Comparison of ENCODE assay signal across 8 mouse cellular contexts in genomic region chr1:77513411-77513941, GRCm38 (mm10). TPM values are rescaled to one million over a fixed set of nuclear protein-coding genes. Genes with fewer than 3 reads are reported as not detected.
A peak's percentile ranks its signal among the peaks of the same experiment; 100 is the strongest.
DNase-seq lines count a peak whose midpoint lies in the region; ATAC-seq and TF ChIP-seq lines count a peak whose summit lies in the region.

No protein-coding gene starts in this region.

- TF ChIP-seq RAD21 in CH12.LX (IDR thresholded peaks at IDR 0.05; ENCODE audit: low read depth, low read length), result peak; percentile 50

- TF ChIP-seq POLR2A in CH12.LX (IDR thresholded peaks at IDR 0.05; ENCODE audit: low read depth, low read length), result no peak

- peak overlapping the region; percentile 84 for H3K27ac ChIP-seq in CH12.LX (ENCODE audit: insufficient read depth, low read depth)
- H3K27ac ChIP-seq in intestine, postnatal 0 days (ENCODE audit: low read depth, low read length), result no peak overlapping the region

- H3K36me3 ChIP-seq in CH12.LX (replicated peaks in 1 of 2; ENCODE audit: control insufficient read depth in 1 of 2, insufficient read depth in 1 of 2, low read length in 1 of 2), result no peaks in the 10 kb centered on the region
- H3K36me3 ChIP-seq in intestine, postnatal 0 days (ENCODE audit: control insufficient read depth, insufficient read depth), result no peaks in the 10 kb centered on the region

- TF ChIP-seq EP300 in CH12.LX (IDR thresholded peaks at IDR 0.05; ENCODE audit: low read length), result no peak

- peak in 1 of 2 experiments; percentile 41; a peak in 2 of 4 replicates for TF ChIP-seq CTCF in CH12.LX (conservative IDR thresholded peaks at IDR 0.05 in 1 of 2, IDR thresholded peaks at IDR 0.05 in 1 of 2; ENCODE audit: low read depth in 2 of 2, low read length in 2 of 2)
- TF ChIP-seq CTCF in intestine, postnatal 0 days (IDR thresholded peaks at IDR 0.05; ENCODE audit: low read depth), result peak; percentile 68

- peak overlapping the region; percentile 29; the same call in 1 of the 2 replicates for H3K4me2 ChIP-seq in CH12.LX (ENCODE audit: insufficient read depth, low read depth, poor library complexity, severe bottlenecking)
- peak overlapping the region; percentile 96 for H3K4me2 ChIP-seq in intestine, postnatal 0 days (replicated peaks; ENCODE audit: low read depth)

- H3K79me2 ChIP-seq in CH12.LX (replicated peaks; ENCODE audit: control insufficient read depth, extremely low read depth, insufficient read depth, poor library complexity, severe bottlenecking), result peaks cover 53% of the 10 kb centered on the region

- WGBS in intestine, postnatal 0 days, result 2% methylated on average over 27 of the region's 27 CpGs

- H3K4me1 ChIP-seq in CH12.LX (ENCODE audit: control insufficient read depth in 1 of 2, insufficient read depth in 2 of 2), result peaks cover 0 to 42% of the 10 kb centered on the region in 2 experiments; a peak in 2 of 4 replicates
- H3K4me1 ChIP-seq in intestine, postnatal 0 days (replicated peaks; ENCODE audit: control insufficient read depth, insufficient read depth, low read length), result 0 out of 2 replicates have a peak, but pooled peaks cover 6% of the 10 kb centered on the region

- in situ Hi-C loops in CH12.LX (cut with MboI; ENCODE audit: low pct_ligation_motif_present, low pct_unique_long_range_greater_than_20kb, low sequenced_read_pairs), result loop anchor here (25.0 kb wide), 2 partner anchors 326 to 426 kb away; no protein-coding TSS in a partner anchor

- intact Hi-C loops in left cerebral cortex, postnatal 14 days (cut with DNase I), result loop anchor here (5.0 to 10.0 kb wide), 4 partner anchors 101 to 999 kb away; no protein-coding TSS in a partner anchor

- no peaks in the 10 kb centered on the region for H3K27me3 ChIP-seq in CH12.LX (replicated peaks)
- peaks cover 3% of the 10 kb centered on the region; the same call in 1 of the 2 replicates for H3K27me3 ChIP-seq in intestine, postnatal 0 days (replicated peaks; ENCODE audit: control insufficient read depth, insufficient read depth, low read length)

- H3K4me3 ChIP-seq in CH12.LX (replicated peaks in 1 of 3; ENCODE audit: low read depth in 2 of 3, low read length in 2 of 3, poor library complexity in 1 of 3), result peak overlapping the region; percentile 58 to 73 (median 64)
- H3K4me3 ChIP-seq in intestine, postnatal 0 days (ENCODE audit: low read depth, low read length), result peak overlapping the region; percentile 69

- peak overlapping the region; percentile 84; the same call in 1 of the 2 replicates for H3K9ac ChIP-seq in CH12.LX (ENCODE audit: insufficient read depth, low read depth)
- 0 out of 2 replicates have a peak overlapping the region, but pooled peaks have one; percentile 22 for H3K9ac ChIP-seq in intestine, postnatal 0 days (ENCODE audit: low read depth, low read length)

- no peak for ATAC-seq in intestine, postnatal 0 days

- dilution Hi-C loops in CH12.LX (cut with MboI; ENCODE audit: extremely low pct_ligation_motif_present, extremely low pct_unique_long_range_greater_than_20kb, low sequenced_read_pairs), result no loop called here

- peaks cover 3% of the 10 kb centered on the region for H3K9me3 ChIP-seq in CH12.LX (replicated peaks; ENCODE audit: low read length)
- H3K9me3 ChIP-seq in intestine, postnatal 0 days (ENCODE audit: control insufficient read depth), result no peaks in the 10 kb centered on the region

- DNase-seq in CH12.LX (ENCODE audit: extremely low read depth), result no peak
- peak; percentile 86 for DNase-seq in brain, adult 2 months (ENCODE audit: low read depth, low spot score)
- peak; percentile 95 for DNase-seq in heart, adult 11 months
- DNase-seq in left cerebral cortex, postnatal 14 days (ENCODE audit: low spot score in 2 of 2), result peak; percentile 66 to 70
- peak; percentile 33 to 53 for DNase-seq in lung, postnatal 4 days
- DNase-seq in right cerebral cortex, postnatal 36 days (ENCODE audit: low spot score in 2 of 2), result peak; percentile 62 to 63
- no peak for DNase-seq in thymus, postnatal 25 days

TF ChIP-seq in CH12.LX, 34 proteins besides CTCF, POLR2A, EP300 and RAD21:
- no peak for TF ChIP-seq NELFE (IDR thresholded peaks at IDR 0.05; ENCODE audit: low read depth, low read length)
- TF ChIP-seq BHLHE40 (IDR thresholded peaks at IDR 0.05; ENCODE audit: low read depth, low read length), result no peak
- 0 out of 2 replicates have a peak, but pooled peaks have one; percentile 11 for TF ChIP-seq ELF1 (IDR thresholded peaks at IDR 0.05; ENCODE audit: low read depth, low read length)
- TF ChIP-seq USF2 (conservative IDR thresholded peaks at IDR 0.05; ENCODE audit: low read depth, low read length), result no peak
- no peak for TF ChIP-seq MEF2A (IDR thresholded peaks at IDR 0.05; ENCODE audit: borderline replicate concordance, low read depth, low read length)

RNA-seq across cellular contexts. Expression of gene Epha4, which starts 1.4 kb away (rescaled TPM):
- total RNA-seq in CH12.LX (2012; rRNA removed), result 16.1 and 26.0 TPM in 2 replicates
- 12.1 and 13.0 TPM in 2 replicates for total RNA-seq in CH12.LX (2014; rRNA removed)
- polyA plus RNA-seq in CH12.LX (2012; ENCODE audit: insufficient read length, low read depth), result 3.8 and 3.9 TPM in 2 replicates
- polyA plus RNA-seq in intestine, postnatal 0 days (2015; fragmentation: Nextera tagmentation; extraction: Ambion mirVana), result 1.5 and 2.1 TPM in 2 replicates
- 100 to 1,000 TPM; 224 to 256 TPM for total RNA-seq in left cerebral cortex, postnatal 14 days (2021)

Comparison
In these comparisons a context has a peak if more than half of its experiments do, and no peak if none do; other contexts are left out.
1. DNase-seq: peak in brain, adult 2 months (single experiment), heart, adult 11 months (single experiment), left cerebral cortex, postnatal 14 days (2 of 2), lung, postnatal 4 days (2 of 2) and right cerebral cortex, postnatal 36 days (2 of 2); none in CH12.LX (single experiment) and thymus, postnatal 25 days (single experiment).
2. RNA of gene Epha4, which starts 1.4 kb away (total RNA-seq): 224 to 256 TPM in left cerebral cortex, postnatal 14 days; 12.1 to 26.0 TPM in CH12.LX; every median in the first group is over 4 times any median in the second.